Mouse (Mus musculus) embryonic facial prominence, embryonic 14.5 days (tissue): Measurements from ENCODE around the gene Tph2. TPM values are rescaled to one million over a fixed set of nuclear protein-coding genes. Genes with fewer than 3 reads are reported as not detected.

Experiments used
- polyA plus RNA-seq: library from polyadenylated mRNA; unstranded; fragments of >200 nt; fragmentation: Nextera tagmentation; extraction: Ambion mirVana; gene quantifications from 2 replicates; pipeline ENCODE4 v1.2.1, GENCODE M21; 2014

Gene Tph2
- polyA plus RNA-seq, 1 experiment from 2014 or later: 0.06 TPM

Other genes starting within 250 kb of the Tph2 start
- 61.4 and 74.0 TPM in 2 replicates for gene Tbc1d15, start 66.4 kb upstream of the Tph2 start, polyA plus RNA-seq
- 7.1 and 9.4 TPM in 2 replicates for gene Rab21, start 130.6 kb upstream of the Tph2 start, polyA plus RNA-seq
- 29.3 and 36.2 TPM in 2 replicates for gene Tmem19, start 177.5 kb upstream of the Tph2 start, polyA plus RNA-seq
- 14.3 and 15.6 TPM in 2 replicates for gene Thap2, start 199.4 kb upstream of the Tph2 start, polyA plus RNA-seq
- 26.6 and 27.4 TPM in 2 replicates for gene Zfc3h1, start 199.9 kb upstream of the Tph2 start, polyA plus RNA-seq